Mouse (Mus musculus) megakaryocyte progenitor cell, adult 5-6 weeks (primary cell): ENCODE data around the gene Rapgef2. TPM values are rescaled to one million over a fixed set of nuclear protein-coding genes. Genes with fewer than 3 reads are reported as not detected.
A peak's percentile ranks its signal among the peaks of the same experiment; 100 is the strongest.
"Not testable (repeated sequence)": the region's sequence is repeated elsewhere in the genome, so short reads cannot be mapped to it uniquely, and the experiment has no call there.

Experiments used
- ATAC-seq: replicated peaks from 2 replicates; pipeline ENCODE4 v1.8.0; 2016; ENCODE audit warnings: mild to moderate bottlenecking, moderate TSS enrichment, inconsistent platforms; ENCODE audit not compliant: poor library complexity
- total RNA-seq, 2 experiments: library from RNA; stranded (forward) in 1 of 2; stranded (reverse) in 1 of 2; fragments of 157-497, 149-512 nt in 1 of 2; fragments of 200-1000 nt in 1 of 2; gene quantifications; 2 replicates each; pipeline versions ENCODE4 v1.2.3 to v1.2.4; 2015 to 2017

Gene Rapgef2
- total RNA-seq, 2 experiments from 2014 or later = 12.4 to 17.5 TPM

DNA sequence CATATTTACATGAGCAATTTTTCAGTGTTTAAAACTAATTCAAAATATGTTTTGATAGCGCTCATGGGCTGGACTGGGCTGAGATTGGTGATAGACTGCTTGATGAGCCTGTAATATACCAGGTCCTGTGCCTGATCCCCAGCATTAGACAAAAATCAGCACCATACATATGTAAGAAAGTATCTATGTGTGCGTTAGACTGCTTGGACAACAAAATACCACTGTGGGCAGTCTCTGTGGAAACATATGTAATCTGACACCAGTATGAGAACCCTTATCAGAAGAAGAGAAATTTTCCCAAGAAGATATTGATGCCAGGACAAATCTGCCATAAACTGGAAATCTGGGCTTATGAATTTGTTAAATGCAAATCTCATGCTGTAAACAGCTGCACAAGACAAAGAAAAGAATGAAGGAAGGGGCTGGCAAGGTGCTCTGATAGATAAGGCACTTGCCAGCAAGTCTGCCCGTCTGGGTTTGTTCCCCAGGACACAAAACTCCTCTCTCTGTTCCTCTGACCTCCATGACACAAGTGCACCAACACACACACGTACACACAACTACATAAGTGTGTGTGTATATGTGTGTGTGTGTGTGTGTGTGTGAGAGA lies 47.8 kb downstream of the Rapgef2 start:
- ATAC-seq = peak; percentile 32

DNA sequence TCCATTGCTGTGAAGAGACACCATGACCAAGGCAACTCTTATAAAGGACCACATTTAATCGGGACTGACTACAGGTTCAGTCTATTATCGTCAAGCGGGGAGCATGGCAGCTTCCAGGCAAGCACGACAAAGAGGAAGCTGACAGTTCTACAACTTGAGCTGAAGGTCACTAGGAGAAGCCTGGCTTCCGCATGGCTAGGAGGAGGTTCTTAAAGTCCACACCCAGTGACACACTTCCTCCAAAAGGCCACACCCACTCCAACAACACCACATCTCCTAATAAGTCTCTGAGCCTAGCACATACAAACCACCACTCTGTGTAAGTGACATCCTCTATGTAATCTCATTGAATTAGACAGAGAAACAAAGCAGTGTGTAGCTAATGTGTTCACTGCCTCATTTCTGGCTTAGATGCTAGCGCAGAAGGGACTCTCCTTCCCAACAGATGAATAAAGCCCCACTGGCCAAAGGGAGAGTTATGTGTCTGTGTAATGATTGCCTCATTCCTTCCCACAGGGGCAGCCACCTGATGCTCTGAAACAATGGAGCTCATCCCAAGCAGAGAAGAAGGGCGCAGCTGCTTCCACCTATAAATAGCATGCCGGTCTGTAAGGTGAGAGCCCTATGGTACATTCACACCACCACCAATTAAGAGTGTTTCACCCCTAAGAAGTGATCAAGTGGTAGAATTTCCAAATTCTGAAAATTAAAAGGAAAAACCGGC lies 48.5 kb downstream of the Rapgef2 start:
- ATAC-seq = peak; percentile 63

DNA sequence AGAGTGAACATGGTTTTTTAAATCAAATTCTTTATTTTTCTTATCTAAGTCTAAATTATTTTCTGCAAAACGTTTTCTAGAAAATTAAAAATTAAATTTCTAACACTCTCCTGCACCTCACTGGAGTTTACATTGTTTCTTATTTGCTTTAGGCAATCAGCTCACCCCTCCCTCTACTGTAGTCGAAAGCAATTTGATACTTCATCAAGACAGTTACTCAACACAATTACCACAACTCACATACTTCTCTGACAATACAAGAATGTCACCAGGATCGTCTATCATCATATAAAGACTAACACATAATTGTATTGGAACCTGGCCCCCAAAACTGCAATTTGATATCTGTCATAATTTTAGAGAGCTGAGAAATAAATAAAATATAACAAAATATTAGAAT lies 51.8 kb downstream of the Rapgef2 start:
- ATAC-seq = no peak

DNA sequence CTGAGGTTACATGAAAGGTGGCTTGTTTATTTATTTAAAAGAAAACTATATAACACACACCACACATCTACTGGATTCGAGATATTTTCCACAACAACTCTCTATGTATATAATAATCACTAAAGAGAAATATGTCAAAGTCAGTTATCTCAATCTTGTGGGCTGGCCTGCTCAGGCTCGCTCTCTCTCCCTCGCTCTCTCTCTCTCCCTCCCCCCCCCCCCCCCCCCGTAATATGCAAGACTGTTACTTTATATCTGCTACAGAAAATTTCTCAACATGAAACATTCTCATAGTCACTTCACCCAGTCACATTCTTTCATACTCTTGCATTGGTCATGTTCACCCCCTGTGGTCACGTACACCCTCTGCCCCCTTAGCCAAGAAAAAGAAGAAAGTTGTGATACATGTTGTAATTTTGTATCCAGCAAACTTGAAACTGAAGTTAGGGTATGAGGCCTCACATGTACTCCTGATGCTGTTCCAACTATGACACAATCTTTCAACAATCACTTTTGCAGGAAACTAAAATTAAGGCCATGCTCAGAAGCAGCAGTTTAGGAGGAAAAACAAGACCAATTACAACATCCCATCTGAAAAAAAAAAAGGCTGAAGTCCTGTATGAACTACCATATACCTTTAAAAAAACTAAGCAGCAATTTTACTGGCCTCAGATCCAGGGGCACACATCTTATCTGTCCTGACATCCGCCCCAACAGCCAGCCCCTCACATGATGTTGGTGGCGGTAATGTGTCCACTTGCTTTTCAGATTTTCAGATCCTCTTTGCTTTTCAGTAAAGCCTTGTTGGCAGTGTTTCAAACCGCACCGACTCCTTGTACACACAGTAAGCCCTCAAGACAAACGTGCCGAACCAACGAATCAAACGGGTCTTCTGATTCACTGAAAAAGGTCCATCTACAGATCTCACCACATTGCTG lies 52.6 kb downstream of the Rapgef2 start:
- peak; percentile 53 for ATAC-seq

DNA sequence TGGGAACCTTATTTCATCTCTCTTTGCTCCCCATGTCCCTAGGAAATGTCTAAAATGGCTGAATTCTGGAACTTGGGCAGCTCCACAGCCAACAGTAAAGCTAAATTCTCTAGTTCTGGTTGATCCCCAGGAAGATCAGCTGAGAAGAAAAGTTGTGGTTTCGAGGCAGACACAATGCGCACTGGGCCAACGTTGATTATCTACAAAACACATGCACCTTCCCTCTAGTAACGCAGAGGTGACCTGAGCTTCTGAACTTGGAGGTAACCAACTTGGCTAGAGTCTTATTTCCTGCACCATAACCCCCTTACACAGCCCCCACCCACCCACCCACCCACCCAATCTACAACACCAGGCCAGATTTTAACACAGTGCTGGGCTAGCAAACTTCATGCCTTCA lies 55.6 kb downstream of the Rapgef2 start:
- no peak for ATAC-seq

DNA sequence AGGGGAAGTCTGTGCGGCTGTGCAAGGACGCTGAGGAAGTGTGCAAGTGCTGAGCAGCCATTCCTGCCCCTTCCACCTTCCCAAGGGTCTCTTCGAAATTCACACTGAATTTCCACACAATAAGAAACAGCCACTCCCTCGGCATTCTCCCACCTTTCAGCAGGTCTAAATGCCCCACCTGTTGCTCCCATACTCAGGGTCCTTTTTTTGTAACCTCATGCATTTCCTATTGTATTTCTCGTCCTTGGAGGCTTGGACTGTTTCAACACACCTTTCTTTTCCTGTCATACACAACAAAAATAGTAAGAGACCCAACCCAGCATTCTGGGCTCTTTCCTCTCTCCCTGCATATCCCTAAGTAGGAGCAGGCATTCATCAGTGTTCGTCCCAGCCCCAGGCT lies 56.8 kb downstream of the Rapgef2 start:
- peak; percentile 19 for ATAC-seq

DNA sequence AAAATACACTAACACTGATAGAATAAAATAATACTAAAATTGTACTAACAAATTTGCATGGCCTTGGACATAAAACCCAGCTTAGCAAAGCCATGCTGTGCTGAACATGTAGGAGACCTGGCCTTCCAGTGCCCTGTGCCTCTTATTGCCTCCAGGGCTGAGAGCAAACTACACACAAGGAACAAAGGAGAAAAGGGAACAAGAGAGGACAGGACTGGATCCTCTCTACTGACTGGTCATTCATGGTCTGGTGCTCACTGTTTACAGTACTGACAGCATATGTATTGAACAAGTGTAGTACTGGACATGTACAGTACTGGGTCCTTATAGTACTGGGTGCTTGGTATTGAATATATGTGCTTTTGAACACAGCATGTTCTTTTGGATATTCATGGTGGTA lies 58.0 kb downstream of the Rapgef2 start:
- ATAC-seq = peak; percentile 41

DNA sequence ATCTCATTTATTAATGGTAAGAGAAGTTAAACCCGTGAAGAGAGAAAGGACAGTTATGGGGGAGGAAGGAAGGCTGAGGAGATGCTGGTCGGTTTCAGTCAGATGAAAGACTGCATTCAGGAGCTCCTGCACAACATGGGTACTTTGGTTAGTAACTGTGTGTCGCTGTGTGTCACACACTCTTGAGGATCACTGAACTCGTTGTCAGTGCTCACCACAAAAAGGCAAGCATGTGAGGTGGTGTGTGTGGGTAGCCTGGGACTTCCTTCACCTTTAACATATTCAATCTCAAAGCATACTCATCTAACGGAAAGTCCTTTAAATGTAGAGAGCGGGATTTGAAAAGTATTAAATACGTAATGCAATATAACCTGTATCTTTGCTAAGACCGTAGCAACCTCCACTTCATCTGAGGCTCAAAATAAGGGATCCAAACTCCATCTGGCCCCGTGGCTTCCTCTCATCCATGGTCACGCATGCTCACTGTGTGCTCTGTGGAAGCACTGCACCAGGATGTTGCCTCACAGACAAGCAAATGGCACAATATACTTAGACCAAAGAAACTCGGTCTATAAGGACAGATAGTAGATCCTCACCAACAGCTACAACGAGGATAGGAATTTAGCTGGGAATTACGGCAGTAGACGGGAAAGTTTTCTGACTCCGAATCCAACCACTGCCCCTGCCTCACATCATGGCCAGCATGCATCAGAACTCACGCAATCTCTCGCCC lies 58.8 kb downstream of the Rapgef2 start:
- peak; percentile 76 for ATAC-seq

DNA sequence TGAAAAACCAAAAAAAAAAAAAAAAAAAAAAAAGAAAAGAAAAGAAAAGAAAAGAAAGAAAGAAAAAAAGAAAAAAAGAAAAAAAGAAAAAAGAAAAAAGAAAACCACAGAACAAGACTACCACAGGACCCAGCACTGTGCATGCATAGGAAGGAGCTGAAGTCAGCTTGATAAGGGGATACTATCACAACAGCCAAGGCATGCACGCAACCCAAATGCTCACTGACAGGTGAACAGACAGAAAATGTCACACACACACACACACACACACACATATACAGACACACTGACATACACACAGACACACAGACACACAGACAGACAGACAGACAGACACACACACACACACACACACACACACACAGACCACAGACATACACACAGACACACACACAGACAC lies 59.5 kb downstream of the Rapgef2 start:
- ATAC-seq = not testable (repeated sequence)

DNA sequence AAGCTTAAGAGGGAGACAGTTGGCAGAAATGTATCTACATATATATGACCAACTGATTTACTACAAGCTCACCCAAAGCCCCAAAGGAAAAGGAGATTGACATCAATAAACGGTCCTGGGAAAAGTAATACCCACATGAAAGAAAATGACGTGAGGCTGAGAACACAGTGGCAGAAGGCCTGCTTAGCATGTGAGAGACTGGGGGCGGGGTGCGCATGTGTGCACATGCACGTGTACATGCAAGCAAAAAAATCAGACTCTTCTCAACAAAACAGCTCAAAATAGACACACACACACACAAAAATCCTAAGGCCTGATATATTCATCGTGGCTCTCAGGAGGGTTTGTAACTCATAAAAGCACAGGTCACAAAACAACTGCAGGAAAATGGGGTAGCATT lies 60.4 kb downstream of the Rapgef2 start:
- no peak for ATAC-seq

DNA sequence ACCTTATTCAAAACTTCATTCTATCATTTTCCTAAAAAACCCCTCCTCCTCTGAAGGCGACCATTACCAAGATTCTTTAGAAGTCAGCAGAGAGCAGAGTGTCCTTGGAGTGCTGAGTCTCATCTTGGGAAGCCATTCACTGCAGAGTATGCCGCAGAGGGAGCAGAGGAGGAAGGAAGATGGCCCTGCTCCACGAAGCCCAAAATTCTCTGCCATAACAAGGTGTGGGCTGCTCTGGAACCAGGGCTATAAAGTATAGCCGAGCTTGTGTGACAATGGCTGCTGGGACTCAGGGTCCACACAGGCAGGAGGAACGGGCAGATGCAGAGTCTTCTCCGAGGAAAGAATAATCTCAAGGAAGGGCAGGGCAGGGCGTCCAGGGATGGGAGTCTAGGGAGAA lies 62.0 kb downstream of the Rapgef2 start:
- ATAC-seq = no peak

DNA sequence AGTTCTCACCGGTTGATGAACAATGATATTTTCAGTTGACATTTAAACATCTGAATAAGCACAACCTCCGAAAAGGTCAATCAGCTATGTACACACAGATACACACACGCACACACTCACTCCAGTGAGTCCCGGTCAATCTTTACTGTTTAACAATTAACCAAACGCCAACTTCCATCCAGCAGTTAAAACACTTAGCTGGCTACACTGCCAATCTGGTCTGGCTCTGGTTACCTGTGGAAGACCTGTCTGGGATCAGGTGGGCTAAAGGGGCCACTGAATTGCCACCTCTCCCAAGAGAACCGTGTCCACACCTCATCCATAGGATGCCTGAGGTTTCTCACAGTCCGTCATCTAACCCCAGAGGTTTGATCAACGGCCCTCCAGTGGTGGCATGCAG lies 63.0 kb downstream of the Rapgef2 start:
- no peak for ATAC-seq

DNA sequence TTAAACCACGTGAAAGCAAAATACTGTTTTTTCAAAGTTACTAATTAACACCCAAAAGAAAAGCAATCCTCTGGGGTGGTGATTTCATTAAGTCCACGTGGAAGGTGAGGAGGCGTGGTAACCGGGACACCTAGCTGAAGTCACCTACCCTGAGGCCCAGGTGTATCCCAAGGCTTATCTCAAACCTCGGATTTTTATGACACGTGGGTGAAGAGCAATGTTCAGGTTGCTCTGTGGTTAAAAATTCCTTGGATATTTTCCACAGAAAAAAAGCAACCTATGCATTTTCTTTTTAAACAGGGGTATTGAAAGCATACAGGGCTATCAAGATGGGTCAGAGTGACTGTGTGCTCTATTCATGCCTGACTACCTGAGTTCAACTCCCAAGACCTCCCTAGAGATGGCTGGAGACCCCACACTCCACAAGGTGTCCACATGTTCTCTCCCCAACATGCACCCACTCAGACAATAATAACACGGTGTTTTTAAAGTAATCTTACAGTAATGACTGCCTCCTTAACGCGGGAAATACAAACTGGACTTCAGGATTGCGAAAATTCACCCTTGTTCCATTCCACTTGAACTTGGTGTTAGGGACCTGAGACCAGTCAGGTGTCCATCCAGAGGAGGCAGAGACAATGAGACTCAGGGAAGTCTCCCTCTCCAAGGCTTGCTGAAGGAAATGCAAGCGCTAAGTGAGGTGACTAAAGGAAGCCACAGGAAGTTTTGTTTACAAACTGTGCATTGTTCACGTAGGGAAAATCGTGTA lies 63.9 kb downstream of the Rapgef2 start:
- no peak for ATAC-seq

DNA sequence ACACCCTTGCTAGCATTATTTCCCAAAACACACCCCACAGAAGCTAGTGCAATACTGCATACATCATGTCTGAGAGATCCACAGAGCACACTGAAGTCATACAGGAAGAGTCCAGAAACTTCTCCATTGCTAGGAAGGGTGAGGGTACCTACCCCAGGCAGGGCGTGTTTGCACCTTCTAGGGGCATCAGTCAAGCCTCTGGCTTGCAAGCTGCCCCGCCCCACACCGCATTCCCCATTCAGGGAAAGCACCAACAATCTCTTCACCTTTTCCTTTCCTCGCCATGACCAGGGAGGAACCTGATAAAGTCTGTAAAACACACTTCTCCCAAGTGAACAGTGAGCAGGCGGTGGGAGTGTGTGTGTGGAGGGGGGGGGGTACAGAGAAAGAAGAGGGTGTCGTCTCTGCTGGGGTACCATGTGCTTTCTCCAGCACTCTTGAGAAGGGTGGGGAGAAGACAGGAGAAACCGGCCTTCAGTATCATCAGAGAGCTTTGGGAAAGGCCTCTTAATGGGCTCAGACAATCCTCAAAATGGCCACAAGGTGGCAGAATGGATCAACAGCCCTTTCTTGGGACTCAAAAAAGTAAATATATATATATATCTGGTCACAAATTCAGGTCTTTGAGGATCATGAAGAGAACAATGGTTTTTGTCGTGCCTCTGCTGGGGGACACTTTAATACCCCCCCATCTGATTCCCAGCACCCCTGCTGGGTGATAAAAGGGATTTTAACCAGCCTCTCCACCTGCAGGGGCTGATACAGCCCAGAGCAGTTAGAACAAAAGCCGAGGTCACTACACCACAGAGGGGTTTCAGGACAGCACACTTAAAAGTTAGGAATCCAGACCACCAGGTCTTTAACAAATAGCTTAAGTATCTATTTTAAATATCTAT lies 64.8 kb downstream of the Rapgef2 start:
- ATAC-seq = peak; percentile 89

DNA sequence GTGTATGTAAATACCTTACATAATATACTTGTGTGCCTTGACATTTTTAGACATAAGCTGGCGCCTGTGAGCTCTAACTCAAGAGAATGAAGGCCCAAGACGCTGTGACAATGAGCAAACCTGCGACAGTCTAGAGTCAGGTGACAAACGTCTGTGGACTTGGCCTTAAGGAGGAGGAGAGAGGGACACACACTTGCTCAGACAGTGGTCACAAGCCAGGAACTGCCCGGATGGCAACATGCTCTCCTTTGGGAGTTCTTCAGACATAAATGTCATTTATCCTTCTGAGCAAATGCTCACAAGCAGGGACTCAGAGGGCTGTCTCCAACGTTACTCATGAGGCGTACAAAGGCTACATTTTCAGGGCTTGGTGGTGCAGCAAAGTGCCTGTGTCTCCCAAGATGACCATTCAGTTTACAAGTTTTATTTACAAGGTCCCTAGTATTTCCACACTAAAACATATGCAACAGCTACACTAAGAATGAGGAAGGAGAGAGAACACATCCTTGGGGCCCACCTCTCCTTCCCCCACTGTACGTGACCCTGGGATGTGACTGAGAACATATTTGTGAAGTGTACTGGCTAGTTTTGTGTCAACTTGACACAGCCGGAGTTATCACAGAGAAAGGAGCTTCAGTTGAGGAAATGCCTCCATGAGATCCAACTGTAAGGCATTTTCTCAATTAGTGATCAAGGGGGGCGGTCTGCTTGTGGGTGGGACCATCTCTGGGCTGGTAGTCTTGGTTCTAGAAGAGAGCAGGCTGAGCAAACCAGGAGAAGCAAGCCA lies 67.0 kb downstream of the Rapgef2 start:
- peak; percentile 33; the same call in 1 of the 2 replicates for ATAC-seq

DNA sequence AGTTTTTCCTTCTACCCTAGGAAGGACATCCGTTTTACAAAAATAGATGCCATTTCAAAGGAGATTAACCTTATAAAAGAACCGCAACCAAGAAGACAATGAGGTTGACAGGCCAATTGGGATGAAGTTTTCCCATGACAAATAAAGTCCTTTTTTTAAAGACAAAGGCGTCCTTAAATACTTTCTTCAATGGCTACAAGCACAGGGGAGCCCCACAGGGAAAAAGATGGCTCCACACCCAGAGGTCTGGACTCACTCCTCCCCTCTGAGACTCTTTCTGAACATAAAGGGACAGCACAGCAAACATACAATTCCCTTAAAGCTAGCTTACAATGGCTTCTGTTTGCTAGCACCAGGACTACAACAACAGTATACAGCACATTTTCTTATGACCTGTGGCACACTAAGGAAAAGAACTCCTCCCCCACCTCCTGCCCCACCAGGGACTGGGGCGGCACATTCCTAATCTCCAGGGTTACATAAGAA lies 67.7 kb downstream of the Rapgef2 start:
- ATAC-seq = no peak

DNA sequence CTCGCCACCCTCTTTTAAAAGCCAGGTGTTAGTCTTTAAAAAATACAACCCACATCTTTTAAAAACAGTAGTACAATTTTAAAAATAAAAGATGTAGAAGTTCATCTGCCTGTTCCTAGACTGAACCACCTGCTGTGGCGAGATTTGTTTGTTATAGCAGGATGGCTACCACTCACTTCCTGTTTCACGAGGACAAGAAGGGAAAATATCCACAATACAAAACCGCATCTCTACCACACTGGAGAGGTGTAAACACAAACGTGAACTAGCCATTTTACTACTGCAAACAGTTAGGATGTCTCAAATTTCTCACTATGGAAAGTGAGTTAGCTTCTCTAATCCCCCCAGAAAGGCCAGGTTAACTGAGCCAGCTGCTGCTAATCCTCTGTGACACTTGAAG lies 76.1 kb downstream of the Rapgef2 start:
- ATAC-seq = peak; percentile 72

DNA sequence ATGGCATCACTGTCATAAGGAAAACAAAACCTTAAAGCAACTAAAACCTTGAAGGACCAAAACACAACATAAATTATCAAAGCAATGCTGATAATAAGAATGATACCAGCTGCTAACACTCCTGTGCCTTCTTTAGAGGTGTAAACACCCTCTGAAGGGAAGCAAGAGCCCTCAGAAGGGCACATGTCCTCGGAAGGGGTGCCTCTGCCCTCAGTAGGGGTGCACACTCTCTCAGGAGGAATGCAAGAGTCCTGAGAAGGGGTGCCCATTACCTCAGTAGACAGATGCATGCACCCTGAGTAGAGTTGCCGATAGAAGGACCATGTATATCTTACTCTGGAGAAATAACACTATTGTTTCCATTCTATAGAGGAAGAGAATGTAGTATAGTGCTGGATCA lies 79.1 kb downstream of the Rapgef2 start:
- ATAC-seq = no peak
